Mouse (Mus musculus) myocyte (in vitro differentiated cells): ENCODE measurements at regions not wholly inside any gene's neighbourhood (a gene's known extent, or its start where the extent isn't known, plus 50 kb on each side); places are given as distances from the start of the nearest gene placed in this dataset.
A peak's percentile ranks its signal among the peaks of the same experiment; 100 is the strongest.

ENCODE experiments used
- E2F4 ChIP-seq: IDR thresholded peaks from one replicate; pipeline ENCODE4 v1.6.1; 2011; ENCODE audit warnings: mild to moderate bottlenecking, control low read depth, moderate library complexity; ENCODE audit not compliant: insufficient read depth
- MAX ChIP-seq: IDR thresholded peaks from one replicate; pipeline ENCODE4 v1.6.1; 2011; ENCODE audit warnings: low read depth, mild to moderate bottlenecking, control low read depth
- MYOG ChIP-seq, 3 experiments: IDR thresholded peaks; one replicate each; pipeline ENCODE4 v1.6.1; 2011; ENCODE audit warnings: control low read depth in 2 of 3, low read depth in 2 of 3, mild to moderate bottlenecking in 2 of 3; ENCODE audit not compliant: insufficient read length in 2 of 3, control insufficient read depth in 1 of 3, insufficient read depth in 1 of 3
- POLR2A ChIP-seq: IDR thresholded peaks from one replicate; pipeline ENCODE4 v1.6.1; 2011; ENCODE audit warnings: low read depth, mild to moderate bottlenecking, control low read depth, moderate library complexity; ENCODE audit not compliant: insufficient read length
- POLR2AphosphoS2 ChIP-seq: IDR thresholded peaks from one replicate; pipeline ENCODE4 v1.6.1; 2011; ENCODE audit warnings: low read depth, control low read depth; ENCODE audit not compliant: insufficient read length
- REST ChIP-seq: IDR thresholded peaks from one replicate; pipeline ENCODE4 v1.6.1; 2011; ENCODE audit warnings: mild to moderate bottlenecking, control low read depth, moderate library complexity; ENCODE audit not compliant: insufficient read depth, insufficient read length
- USF1 ChIP-seq: IDR thresholded peaks from one replicate; pipeline ENCODE4 v1.6.1; 2011; ENCODE audit warnings: low read depth, mild to moderate bottlenecking, control low read depth, moderate library complexity

DNA sequence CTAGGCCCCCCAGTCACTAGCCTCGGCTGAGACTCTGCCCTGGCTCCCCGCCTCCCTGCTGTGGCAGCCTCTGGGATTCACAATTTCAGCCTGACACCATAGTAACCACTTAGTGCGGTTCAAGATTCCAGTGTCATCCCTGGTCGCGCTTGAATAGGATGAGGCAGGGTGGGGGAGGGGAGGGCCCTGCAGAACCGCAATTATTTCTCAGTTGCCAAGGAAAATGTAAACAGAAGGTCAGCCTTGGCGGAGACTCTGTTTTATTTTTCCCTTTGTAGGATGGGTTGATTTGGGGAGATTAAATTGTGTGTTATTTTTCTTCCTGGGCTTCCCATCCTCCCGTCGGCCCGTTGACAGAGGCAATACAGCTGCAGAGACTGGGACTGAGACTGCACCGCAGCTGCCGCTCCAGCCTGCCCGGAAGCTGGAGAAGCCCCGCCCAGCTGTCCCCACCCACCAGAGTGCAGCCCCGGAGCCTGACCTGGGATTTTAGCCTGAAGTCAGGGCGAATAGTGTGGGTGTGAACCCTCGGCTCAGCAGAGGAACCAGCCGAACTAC is 106.6 kb downstream of the Tpra1 start:
- TF ChIP-seq POLR2A, result no peak
- no peak for TF ChIP-seq REST
- no peak for TF ChIP-seq POLR2AphosphoS2
- no peak for TF ChIP-seq MAX
- TF ChIP-seq E2F4, result no peak
- peak in 2 of 3 experiments; percentile 33 to 42 for TF ChIP-seq MYOG (IDR thresholded peaks at IDR 0.05; ENCODE audit: control insufficient read depth in 1 of 3, insufficient read depth in 1 of 3, insufficient read length in 2 of 3, low read depth in 2 of 3)
- TF ChIP-seq USF1, result no peak
